Mouse (Mus musculus): ENCODE results near the gene Abl2.

Gene Abl2

GRCm38 (mm10) chr1:156585512-156585911, 26.9 kb downstream of the Abl2 start:
- no peak for DNase-seq

GRCm38 (mm10) chr1:156589811-156590305, 31.3 kb downstream of the Abl2 start:
- no peak for DNase-seq

GRCm38 (mm10) chr1:156590357-156590756, 31.8 kb downstream of the Abl2 start:
- no peak for DNase-seq

- DNase-seq = no peak
Measured at GRCm38 (mm10) chr1:156593267-156593666, 34.7 kb downstream of the Abl2 start.

- DNase-seq = no peak
Measured at GRCm38 (mm10) chr1:156597089-156597488, 38.5 kb downstream of the Abl2 start.

GRCm38 (mm10) chr1:156602545-156602944, 44.0 kb downstream of the Abl2 start:
- no peak for DNase-seq

GRCm38 (mm10) chr1:156605094-156605866, 46.7 kb downstream of the Abl2 start:
- no peak for DNase-seq

GRCm38 (mm10) chr1:156605940-156606339, 47.4 kb downstream of the Abl2 start:
- no peak for DNase-seq

GRCm38 (mm10) chr1:156608496-156608895, 49.9 kb downstream of the Abl2 start:
- DNase-seq = no peak

- DNase-seq = no peak
Measured at GRCm38 (mm10) chr1:156610257-156610656, 51.7 kb downstream of the Abl2 start.

GRCm38 (mm10) chr1:156613855-156614530, 55.4 kb downstream of the Abl2 start:
- peak; percentile 27 for DNase-seq

- no peak for DNase-seq
Measured at GRCm38 (mm10) chr1:156614710-156615109, 56.1 kb downstream of the Abl2 start.

GRCm38 (mm10) chr1:156615381-156616133, 57.0 kb downstream of the Abl2 start:
- peak; percentile 70 for DNase-seq

GRCm38 (mm10) chr1:156616989-156617598, 58.5 kb downstream of the Abl2 start:
- DNase-seq = no peak

GRCm38 (mm10) chr1:156617811-156618210, 59.2 kb downstream of the Abl2 start:
- no peak for DNase-seq

- DNase-seq = no peak
Measured at GRCm38 (mm10) chr1:156620292-156620909, 61.8 kb downstream of the Abl2 start.

- DNase-seq = no peak
Measured at GRCm38 (mm10) chr1:156620951-156621350, 62.4 kb downstream of the Abl2 start.

GRCm38 (mm10) chr1:156624231-156624630, 65.6 kb downstream of the Abl2 start:
- DNase-seq = no peak

- no peak for DNase-seq
Measured at GRCm38 (mm10) chr1:156626729-156627128, 68.1 kb downstream of the Abl2 start.

- no peak for DNase-seq
Measured at GRCm38 (mm10) chr1:156629984-156630383, 71.4 kb downstream of the Abl2 start.

- no peak for DNase-seq
Measured at GRCm38 (mm10) chr1:156630965-156631364, 72.4 kb downstream of the Abl2 start.

- DNase-seq = peak; percentile 33
Measured at GRCm38 (mm10) chr1:156633095-156633494, 74.5 kb downstream of the Abl2 start.

All from lung, postnatal 14 days (tissue).